Mouse (Mus musculus) granulocyte monocyte progenitor cell, adult 5-6 weeks (primary cell): ENCODE measurements around the gene Mup17. TPM values are rescaled to one million over a fixed set of nuclear protein-coding genes. Genes with fewer than 3 reads are reported as not detected.
"Not testable (repeated sequence)": the region's sequence is repeated elsewhere in the genome, so short reads cannot be mapped to it uniquely, and the experiment has no call there.

Experiments used
- ATAC-seq: replicated peaks from 2 replicates; pipeline ENCODE4 v1.8.0; 2016; ENCODE audit warnings: mild to moderate bottlenecking, moderate TSS enrichment, inconsistent platforms; ENCODE audit not compliant: poor library complexity, severe bottlenecking
- total RNA-seq, 2 experiments: library from RNA; stranded (forward) in 1 of 2; stranded (reverse) in 1 of 2; fragments of 200-712, 200-1000 nt in 1 of 2; fragments of >200 nt in 1 of 2; fragmentation: Nextera tagmentation in 1 of 2; gene quantifications; 2 replicates each; pipeline ENCODE4 v1.2.3; 2014 to 2017

Gene Mup17
- total RNA-seq (2014; fragmentation: Nextera tagmentation) (not detected in 2 replicates), total RNA-seq (2017) (not detected in 2 replicates)

DNA sequence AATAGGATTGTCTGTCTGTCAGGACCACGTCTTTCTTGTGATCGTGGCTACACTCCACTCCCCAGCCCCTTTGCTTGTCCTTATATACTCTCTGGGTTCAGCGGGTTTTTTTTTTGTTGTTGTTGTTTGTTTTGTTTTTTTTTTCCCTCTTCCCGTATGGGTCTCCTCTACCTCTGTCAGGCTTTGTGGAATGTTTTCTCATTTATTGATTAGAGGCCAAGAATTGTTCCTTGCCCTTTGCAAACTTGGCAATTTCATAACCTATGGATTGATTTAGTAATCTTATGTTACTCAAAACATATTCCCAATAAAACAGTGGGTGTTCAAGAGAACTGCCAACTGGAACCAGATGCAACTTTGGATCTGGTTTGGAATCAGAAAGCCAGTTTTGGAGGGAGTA lies at the start of gene Mup17:
Mup17 (minus strand) TSS at position 101 of the 400 bp plus-strand sequence.
- ATAC-seq = not testable (repeated sequence)

DNA sequence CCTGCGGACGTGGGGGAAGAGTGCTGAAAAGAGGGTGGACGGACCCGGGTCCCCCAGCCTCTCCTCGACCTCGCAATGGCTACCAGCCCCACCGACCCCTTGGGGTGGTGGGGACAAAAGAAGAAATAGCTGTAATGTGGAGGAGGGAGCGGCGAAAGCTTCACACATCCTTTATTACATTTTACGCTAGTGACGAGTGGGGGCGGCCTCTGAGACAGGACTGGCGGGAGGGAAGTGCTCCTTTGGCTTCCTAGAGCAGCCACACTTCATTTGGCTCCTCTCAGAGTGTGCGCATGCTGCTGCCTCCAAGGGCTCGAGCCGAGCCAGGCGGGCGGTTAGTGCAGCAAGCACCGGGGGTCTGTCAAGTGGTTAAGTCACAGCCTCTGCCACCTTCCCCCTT lies 24.1 kb downstream of the Mup17 start:
- not testable (repeated sequence) for ATAC-seq

GRCm38 (mm10) chr4:61555887-61556286 lies 39.8 kb downstream of the Mup17 start:
- not testable (repeated sequence) for ATAC-seq

Other genes starting within 250 kb of the Mup17 start
- gene Mup15, start 156.1 kb downstream of the Mup17 start, total RNA-seq (2014; fragmentation: Nextera tagmentation) = not detected in 2 replicates
- not detected in 2 replicates for gene Mup15, start 156.1 kb downstream of the Mup17 start, total RNA-seq (2017)
- gene Mup16, start 76.3 kb downstream of the Mup17 start, total RNA-seq (2014; fragmentation: Nextera tagmentation) = not detected in 2 replicates
- gene Mup16, start 76.3 kb downstream of the Mup17 start, total RNA-seq (2017) = not detected in 2 replicates
- not detected in 2 replicates for gene Mup18, start 78.3 kb upstream of the Mup17 start, total RNA-seq (2014; fragmentation: Nextera tagmentation)
- not detected in 2 replicates for gene Mup18, start 78.3 kb upstream of the Mup17 start, total RNA-seq (2017)
- gene Mup19, start 186.4 kb upstream of the Mup17 start, total RNA-seq (2014; fragmentation: Nextera tagmentation) = not detected in 2 replicates
- gene Mup19, start 186.4 kb upstream of the Mup17 start, total RNA-seq (2017) = not detected in 2 replicates
- gene Mup5, start 239.4 kb upstream of the Mup17 start, total RNA-seq (2014; fragmentation: Nextera tagmentation) = not detected in 2 replicates
- not detected in 2 replicates for gene Mup5, start 239.4 kb upstream of the Mup17 start, total RNA-seq (2017)